ENCODE assay signal across 1 mouse cellular context in the genomic region with DNA sequence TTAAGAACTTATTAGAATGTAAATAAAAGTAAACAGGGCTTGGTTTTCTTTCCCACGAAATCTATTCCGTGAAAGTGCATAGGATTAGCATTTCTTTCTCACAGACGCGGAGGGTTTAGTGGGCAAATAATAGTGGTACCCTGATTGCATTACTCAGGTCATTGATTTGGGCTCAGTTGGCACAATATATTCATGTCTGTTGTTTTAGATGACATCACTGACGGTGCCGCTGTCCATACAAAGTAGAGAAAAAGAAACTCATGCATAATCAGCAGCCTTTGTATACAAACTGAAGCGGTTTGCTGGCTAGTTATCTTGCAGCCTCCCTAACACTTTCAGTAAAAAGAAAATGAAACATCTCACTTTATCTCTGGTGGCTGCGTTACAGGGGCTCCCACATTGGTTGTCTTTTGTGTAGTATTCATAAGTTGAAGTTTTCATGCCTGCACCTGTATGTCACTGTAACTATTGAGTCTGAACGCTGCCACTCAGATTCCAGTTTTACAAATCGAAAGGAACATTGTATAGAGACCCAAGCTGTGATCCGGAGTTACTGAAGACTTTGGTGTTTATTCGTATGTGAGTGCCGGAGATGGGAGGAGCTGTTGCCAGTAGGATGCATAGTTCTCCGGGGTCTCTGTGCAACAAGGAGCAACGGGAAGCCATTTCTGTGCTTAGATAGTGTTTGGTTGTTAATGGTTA.
TF ChIP-seq lines count a peak whose summit lies in the region.

No protein-coding gene starts in this region.

TF ChIP-seq in MEL, 35 proteins besides CTCF, POLR2A, EP300 and RAD21 (continued from another document):
- TF ChIP-seq TCF12 (IDR thresholded peaks at IDR 0.05; ENCODE audit: low read depth, low read length) = no peak
- TF ChIP-seq MAZ (IDR thresholded peaks at IDR 0.05; ENCODE audit: low read depth, low read length) = no peak
- TF ChIP-seq HCFC1 (IDR thresholded peaks at IDR 0.05; ENCODE audit: low read depth, low read length) = no peak
- TF ChIP-seq ZC3H11A (IDR thresholded peaks at IDR 0.05; ENCODE audit: low read depth, low read length) = no peak
- no peak for TF ChIP-seq USF2 (IDR thresholded peaks at IDR 0.05; ENCODE audit: borderline replicate concordance in 1 of 2, insufficient read depth in 1 of 2, low read depth in 1 of 2, low read length in 2 of 2)
- no peak for TF ChIP-seq MXI1 (IDR thresholded peaks at IDR 0.05; ENCODE audit: low read depth, low read length)
TF ChIP-seq in MEL: peak in this region for 0.
